Mouse (Mus musculus) cerebellum, adult 18-20 months (tissue): Measurements from ENCODE around the gene Gria1.

ENCODE experiments used
- DNase-seq, 2 experiments: peaks; one replicate each; pipeline ENCODE4 v3.0.0; 2021

Gene Gria1

DNA sequence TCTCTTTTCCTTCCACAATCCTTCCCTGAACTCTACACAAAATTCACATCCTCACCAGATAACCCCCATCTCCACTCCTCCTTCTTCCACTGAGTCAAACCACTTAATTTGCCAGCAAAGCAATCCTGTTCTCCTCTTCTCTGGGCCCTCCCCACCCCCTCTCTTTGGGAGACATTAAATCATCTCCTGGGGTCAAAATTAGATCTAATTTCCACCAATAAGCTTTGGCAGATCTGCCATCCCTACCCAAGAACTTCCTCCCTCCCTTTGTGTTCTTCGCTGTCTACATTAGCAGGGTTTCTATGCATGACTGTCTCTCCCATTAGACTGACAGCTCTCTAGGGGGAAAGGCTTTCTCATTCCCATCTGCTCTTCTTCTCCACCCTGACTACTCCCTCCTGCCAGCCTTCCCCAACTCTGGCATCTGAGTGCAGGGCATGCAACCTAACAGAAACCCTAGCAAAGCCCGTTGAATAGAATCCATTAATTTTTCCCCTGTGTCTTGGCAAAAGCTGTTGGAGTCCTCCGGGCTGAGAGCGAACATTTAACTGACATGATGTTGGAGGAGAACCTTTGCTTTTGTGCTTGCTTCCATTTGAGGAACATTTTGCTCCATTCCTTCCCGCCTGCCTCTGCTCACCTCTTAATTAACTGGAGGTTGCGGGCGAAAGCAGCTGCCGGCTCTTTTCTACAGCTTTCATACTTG is 59.2 kb downstream of the Gria1 start:
- no peak for DNase-seq

DNA sequence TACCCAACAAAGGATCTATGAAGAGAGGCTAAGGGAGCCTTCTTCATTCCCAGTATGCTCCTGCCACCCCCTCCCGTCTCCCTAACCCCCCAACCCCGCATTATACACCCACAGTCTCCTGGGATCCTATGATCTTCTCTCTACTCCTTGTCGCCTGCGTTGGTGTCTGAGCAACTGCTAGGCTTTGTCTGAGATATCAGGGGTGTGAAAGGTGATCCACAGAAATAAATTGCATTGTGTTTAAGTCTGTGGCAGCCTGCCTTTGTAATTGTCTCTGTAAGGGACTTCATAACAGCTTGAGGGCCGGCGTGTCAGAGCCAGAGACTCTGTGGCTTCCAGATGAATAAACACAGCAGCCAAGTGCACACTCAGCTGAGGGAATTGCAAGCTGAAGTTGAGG is 61.0 kb downstream of the Gria1 start:
- no peak for DNase-seq

DNA sequence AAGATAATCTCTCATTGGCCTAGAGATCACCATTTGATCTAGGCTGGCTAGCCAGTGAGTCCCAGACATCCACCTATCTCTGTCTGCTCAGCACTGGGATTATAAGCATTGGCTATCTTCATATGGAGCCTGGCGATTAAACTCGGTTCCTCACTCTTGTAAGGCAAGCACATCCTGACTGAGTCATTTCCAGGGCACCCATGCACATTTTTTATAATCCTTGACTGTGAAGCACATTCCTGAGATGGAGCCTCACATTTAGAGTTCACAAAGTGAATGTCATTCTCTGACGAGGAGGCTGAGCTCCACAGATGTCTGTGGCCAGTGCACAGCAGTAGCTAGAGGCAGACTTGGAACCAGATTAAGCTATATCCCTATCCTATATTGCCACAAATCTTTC is 68.2 kb downstream of the Gria1 start:
- no peak for DNase-seq

DNA sequence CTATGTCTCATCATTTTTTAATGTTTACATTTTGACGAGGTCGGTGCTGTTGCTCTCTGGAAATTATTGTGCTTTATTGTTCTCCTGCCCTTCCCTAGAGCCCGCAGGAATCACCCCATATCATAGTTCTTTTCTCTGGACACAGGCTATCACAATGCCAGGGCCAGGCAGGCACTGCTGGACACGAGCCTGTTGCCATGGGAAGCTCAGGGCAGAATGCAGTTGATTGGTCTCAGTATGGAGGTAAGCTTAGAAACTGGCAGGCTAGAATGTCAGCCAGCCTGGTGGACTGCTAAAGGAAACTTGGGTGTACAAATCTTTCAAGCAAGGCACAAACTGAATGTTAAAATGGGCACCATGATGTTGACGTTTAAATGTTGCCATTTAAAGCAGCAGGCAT is 78.3 kb downstream of the Gria1 start:
- DNase-seq, result no peak

DNA sequence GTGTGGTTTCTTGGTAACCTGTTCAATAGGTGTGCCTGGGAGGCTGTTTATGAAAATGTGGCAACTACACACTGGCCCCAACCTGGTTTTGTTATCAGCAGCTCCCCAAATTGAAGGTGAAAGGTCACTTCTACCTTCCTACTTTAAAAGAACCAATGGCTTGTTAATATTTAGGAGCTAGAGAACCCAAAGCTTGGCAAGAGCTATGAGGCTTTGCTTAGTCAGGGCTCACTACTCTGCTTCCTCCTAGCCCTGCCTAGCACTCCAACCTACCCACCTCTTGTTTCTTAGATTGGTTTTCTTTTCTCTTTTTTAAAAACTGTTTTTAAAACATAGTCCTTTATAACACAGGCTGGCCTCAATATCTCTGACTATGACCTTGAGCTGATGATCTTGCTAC is 79.5 kb downstream of the Gria1 start:
- DNase-seq, result no peak

DNA sequence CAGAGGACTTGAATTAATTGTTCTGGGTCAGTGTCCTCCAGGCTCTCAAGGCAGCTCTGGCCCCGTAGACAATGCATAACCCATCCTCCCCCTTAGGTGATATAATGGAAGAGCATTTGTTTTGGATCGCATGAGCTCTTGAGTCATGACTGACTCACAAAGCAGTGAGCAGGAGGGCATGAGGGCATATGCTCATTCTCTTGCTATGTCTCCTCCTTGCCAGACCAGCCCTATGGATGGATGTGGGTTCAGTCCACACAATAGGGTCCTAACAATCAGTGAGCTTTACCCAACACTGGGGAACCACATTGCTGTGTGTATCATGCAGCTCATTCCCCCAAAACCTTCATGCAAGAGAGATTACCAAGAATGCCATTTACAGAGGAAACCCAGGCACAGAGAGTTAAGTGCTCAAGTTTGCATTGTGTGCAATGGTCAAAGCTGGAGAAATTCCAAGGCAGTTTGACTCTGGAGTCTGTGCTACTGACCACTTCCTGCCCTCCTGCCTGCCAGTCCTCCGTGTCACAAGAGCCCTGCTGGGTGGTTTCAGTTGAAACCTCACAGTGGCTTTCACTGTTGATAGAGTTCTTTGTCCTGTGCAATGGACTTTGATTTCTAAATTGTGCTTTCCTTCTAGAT is 80.2 kb downstream of the Gria1 start:
- DNase-seq, result no peak

DNA sequence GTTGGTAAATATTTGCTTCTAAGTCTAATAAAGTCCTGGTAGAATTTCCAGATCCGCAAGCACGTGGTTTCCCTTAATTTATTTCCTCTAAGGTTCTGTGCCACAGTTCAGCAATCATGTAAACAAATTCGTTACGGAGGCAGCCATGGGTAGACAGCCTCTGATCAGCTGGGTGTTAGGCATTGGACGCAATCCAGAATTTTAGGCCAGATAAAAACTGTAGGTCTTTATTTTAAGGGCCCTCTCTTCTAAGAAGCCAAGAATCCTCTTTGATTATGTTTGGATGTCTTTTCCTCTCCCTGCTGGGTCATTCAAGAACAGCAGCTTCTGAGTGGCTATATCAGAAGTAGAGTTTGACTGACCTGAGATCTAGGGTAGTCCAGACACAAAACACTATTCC is 89.3 kb downstream of the Gria1 start:
- DNase-seq, result no peak

DNA sequence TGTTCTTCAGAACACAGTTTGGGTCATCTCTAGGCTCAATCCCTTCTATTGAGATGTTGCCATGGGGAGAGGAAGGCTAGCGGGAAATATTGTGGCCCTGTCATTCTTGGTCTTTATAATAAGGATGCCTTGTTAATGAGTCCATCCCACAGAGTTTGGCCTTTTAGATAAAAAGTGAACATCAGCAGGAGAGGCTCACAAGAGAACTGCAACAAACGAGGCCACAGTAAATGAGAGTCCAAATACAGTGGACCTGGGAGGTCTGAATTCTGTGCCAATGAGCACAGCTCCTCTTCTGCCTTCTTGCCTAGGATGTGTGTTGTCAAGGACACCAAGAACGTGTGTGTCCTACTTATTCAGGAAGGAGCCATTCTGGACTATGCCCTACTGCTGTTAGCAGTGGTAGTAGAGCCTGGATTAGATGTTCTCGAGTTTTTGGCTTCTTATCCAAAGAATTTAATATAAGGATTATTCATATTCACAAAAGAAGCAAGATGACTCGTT is 92.6 kb downstream of the Gria1 start:
- peak in 1 of 2 experiments; percentile 10 for DNase-seq

DNA sequence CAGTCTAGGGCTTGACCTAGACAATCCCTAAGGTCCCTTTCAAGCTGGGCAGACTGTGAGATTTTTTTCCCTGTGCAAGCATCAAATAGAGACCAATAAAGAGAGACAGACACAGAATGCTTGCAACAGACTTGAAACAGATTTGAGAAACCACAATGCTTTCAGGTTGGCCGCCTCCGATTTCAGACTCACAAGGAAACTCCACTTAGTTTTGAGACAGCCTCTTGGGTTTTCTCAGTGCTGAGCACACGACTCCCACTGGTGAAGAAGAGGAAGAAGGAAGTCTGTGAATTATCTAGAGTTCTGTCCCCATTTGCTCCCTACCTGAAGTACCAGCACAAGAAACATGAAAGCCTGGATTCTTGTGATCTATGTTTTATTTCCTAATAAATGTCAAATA is 94.5 kb downstream of the Gria1 start:
- no peak for DNase-seq

DNA sequence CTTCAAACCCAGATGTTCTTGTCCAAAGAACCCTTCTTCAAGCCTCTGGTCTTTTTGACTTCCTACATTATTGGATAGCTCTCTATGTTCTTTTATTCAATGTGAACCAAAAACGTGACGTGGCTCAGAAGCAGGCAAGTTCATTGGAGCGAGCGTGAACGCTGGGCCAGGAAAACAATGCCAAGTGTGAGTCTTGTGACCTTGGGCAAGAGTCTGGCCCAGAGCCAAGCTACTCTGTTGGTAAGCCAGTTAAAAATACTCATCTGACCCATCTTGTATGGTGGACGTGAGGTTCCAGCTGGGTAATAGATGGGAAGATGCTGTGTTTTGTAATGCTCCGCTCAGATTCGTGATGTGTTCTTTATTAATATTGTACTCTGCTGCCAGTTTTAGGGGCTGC is 101.2 kb downstream of the Gria1 start:
- DNase-seq, result peak; percentile 4

DNA sequence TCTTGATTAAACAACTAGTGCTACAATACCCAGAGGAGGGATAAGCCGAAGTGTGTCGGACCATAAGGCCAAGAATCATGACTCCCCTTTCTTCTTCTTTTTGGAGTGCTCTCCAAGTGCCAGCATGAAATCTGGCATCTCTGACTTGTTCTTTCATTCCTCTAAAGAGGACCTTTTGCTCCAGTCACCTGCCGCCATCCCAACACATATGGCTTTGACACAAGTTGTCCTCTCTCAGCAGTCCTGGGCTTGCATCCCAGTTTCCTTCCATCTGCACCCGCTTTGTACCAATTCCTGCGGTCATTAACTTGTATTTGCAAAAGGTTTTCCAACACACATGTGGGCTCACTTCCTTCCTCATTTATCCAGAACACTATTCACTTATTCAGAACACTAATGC is 103.2 kb downstream of the Gria1 start:
- peak in 1 of 2 experiments; percentile 5 for DNase-seq

DNA sequence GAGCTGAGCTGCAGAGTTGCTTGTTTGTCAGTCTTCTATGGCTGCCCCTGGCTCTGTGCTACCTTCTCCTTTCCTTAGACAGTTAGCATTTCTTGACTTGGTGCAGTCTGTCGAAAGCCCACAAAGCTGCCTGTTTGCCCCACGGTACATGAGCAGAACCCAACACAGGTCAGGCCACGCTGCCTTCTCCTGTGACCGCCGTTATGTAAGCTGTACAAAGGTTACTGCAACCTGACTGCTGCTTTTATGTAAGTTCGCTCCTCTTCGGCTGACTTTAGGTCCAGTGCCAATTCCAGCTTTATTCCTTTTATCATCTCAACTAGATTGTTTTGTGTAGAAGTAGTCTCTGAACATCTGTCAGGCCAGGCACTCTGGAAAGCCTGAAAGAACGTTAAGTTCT is 115.9 kb downstream of the Gria1 start:
- DNase-seq, result no peak

DNA sequence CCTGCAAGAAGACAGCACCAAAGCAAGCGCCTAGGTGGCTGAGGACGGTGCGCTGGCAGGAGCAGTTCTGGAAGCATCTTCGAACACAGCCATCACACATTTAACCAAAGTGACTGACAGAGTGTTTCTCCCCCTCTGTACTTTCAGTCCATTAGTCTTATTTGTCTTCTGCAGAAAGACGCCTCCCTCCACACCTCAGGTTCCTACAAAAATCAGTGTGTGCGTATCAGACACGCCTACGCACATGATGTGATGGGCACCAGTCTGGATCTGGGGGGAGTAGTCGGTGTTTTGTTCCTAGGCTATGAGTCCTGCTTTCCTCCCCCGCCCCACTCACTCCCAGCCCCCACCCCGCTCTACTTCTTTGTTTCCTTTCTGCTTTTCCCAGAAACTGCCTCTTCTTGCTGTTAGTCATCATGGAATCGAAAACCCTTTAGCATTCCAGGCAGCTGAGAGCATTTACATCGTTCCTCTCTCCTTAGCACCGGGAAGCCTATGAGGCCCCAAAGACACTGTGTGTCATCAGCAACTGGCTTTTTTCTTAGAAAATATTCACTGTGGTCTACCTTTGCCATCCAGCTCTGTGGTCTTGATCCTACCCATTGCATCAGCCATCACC is 129.1 kb downstream of the Gria1 start:
- no peak for DNase-seq

DNA sequence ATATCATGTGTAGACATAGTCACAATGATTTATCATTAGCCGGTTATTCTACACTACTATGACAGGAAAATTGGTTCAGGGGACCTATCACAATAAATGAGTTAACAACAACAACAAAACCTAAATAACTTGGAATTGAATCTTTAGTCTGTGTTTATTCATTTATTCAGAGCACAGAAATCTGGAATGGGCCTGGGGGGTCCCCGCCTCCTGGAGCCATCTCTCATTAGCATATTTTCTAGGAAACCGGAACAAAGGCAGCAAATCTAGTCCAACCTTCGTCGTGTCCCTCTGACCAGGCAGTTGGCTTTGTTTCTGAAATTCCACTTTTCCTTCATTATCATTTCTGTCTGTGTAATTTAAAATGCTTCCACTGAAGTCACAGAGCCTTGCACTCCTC is 132.5 kb downstream of the Gria1 start:
- DNase-seq, result no peak

DNA sequence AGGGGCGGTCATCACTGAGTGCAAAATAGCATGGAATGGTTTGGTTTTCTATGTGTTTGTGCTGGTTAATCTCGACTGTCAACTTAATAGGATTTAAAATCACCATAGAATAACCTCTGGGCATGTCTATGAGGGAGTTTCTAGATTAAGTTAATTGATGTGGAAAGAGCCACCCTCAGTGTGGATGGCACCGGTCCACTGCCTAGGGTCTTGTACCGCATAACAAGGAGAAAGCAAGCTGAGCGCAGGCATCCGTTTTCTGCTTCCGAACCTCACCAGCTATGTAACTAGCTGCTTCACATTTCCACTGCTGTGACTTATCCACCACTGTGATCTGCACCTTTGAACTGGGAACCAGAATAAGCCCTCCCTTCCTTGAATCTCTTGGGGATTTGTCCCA is 134.0 kb downstream of the Gria1 start:
- DNase-seq, result no peak

DNA sequence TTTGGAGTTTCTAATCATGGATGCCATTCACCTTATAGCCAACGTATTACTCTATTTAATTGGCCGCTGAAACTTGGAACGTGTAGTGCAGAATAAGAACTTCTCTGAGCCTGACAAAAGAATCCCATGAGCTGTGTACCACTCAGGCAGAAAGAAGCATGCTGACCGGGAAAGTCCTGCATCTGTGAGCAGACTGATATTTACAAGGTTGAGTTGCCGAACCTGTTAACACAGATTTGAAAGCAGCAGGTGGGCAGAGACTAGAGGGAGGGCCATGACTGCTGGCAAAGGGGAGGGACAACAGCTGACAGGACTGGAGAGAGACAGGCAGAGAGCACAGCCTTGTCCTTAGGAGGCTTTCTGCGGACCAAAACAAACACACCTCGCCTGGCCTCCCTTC is 134.5 kb downstream of the Gria1 start:
- DNase-seq, result no peak

DNA sequence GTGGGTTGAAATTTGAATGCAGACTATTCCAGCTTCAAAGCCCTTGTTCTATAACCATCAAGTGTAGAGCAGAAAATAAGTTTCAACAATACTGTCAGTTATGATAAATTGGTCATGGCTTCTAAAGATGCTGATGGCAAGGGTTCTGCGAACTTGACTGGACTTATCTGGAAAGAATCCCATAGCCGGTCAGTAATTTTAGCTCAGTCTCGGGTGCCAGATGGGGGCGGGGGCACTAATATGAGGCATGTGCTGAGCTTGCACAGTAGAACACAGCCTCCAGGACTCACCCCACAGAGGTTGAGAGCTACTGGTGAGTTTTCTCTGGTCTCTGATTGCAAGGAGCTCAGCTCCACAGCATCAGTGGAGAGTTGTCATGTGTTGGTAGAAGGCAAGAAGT is 140.5 kb downstream of the Gria1 start:
- DNase-seq, result no peak

DNA sequence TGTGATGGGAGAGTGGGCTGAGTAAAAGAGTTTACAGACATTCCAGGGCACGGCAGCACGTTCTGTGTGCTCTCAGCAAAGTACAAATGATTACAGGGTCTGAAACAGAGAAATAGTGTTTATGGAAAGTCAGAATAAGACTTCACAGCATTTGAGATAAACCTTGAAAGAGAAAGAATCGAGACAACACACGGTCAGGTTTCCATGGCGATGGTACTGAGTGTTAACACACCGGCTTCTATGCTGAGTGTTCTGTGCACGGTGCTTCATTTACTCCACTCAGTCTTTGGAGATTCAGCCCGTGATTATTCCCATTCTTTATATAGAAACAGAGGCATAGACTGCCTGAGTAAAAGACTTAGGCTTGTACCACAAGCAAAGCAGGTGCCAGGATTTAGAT is 143.8 kb downstream of the Gria1 start:
- no peak for DNase-seq

DNA sequence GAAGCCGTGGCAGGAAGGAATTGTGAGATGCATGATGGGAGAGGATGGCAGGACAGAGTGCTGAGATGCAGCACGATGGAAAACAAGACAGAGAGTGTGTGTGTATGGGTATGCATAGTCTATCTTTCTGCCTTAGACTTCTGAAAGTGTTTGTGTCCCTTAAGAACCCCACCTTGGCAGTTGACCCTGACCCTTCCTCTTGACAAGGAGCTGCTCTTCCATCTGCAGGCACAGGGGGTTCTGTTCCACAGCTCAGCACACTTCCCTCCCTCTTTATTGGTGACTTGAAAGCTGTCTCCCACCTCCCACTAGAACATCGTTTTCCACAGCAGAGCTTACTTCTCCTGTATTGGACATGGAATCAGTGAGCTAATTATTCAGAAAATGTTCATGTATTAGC is 148.2 kb downstream of the Gria1 start:
- DNase-seq, result no peak

DNA sequence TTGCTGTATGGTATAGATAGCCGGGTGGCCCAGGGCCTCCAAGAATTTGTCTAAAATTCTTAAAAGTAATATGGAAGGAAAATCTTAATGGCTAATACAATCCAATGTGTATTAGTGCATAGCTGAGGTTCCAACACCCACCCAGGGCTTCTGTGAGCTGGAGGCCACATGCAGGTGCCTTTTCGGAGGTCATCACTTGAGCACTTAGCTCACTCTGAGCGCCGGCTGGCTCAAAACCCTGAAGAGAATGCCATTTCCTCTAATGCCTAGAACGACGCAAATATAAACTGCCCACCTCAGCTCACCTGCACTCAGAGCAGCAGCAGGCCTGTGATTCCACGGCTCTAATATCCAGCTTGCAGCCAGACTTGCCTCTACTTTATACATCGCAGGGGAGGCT is 148.9 kb downstream of the Gria1 start:
- no peak for DNase-seq

DNA sequence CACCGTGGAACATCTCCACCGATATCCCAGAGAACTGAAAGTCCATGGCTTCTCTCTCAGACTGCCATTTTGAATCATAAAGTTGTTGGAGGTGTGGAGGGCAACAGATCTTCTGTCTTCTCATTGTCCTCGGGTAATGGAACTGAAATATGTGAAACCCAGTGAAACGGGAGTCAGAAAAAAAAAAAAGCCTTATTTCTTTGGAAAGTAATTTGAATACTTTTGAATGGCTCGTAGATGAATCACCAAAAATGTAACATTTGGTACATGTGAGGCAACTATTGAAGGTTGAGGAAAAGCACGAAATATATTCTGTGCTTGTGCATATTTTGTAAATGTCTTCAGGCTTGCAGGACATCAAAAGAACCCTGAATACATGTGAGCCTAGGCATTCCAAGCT is 151.7 kb downstream of the Gria1 start:
- no peak for DNase-seq

DNA sequence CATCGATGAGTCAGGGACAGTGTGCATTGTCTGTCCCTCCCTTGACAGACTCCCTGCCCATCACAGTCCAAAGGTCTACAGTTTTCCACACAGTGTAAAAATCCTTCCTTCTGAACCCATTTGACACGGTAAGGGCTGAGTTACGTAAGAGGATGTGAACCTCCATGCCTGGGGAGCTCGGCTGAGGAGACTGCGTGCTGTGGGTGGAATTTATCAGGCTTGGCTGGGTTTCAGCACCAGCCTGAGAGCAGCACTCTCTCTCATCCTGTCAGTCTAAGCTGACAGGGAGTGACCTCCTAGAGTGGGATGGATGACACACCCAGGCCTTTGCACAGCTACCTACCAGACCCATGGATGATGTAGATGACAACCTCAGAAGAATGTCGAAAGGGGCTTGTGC is 158.9 kb downstream of the Gria1 start:
- no peak for DNase-seq

DNA sequence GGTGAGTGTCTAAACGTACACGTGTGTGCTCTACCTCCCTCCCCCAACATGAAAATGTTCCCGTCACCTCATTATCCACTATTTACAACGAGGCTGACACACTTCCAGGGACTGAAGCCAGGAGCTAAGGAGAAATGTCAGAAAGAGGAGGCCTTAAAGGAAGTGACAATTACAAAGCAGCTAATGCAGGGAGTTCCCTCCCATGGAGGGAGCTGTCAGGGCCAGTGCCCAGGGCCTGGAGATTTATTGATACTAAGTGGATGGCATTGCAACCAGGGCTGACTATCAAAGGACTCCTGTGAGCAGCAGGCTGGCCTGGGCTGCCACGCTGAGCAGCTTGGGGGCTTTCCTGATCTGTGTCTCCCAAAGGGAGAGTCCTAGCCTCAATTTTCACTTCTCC is 163.0 kb downstream of the Gria1 start:
- no peak for DNase-seq

DNA sequence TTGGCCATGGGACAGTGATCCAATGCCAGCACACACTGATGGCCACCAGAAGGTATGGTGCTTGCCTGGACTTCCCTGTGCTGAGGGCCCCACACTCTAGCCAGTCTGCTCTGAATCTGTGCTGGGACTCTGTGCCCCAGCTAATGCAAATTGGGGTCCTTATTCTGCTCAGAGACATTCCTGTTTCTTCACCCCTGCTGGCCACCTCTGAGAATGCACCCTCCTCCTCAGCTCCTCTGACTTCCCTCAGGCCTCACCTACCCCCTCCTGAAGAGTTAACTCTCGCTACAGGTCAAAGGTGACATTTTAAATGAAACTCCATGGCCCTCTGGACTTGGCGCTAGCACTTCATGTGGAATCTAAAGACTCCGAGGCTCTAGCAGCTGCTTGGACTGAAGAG is 165.4 kb downstream of the Gria1 start:
- no peak for DNase-seq

DNA sequence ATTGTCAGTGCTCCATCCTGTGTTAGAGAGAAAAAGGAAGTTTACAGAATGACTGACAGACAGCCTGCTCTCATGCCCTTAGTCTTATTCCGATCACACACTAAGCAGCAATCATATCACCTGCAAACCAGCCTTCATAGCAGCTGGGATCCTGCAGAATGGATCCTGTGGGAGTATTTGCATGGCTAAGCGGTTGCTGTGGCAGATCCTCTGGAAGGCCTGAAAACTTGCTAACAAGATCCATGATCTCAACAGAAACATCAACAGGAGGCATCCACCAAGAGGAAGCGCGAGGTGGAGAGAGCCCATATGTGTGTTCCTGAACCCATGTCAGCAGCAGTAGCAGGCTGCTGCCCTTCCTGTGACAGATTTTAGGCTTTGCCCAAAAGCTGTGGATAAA is 173.0 kb downstream of the Gria1 start:
- no peak for DNase-seq
